Mouse (Mus musculus): ENCODE measurements around the gene Cacna1i. TPM values are rescaled to one million over a fixed set of nuclear protein-coding genes. Genes with fewer than 3 reads are reported as not detected.

The Cacna1i gene
- polyA plus RNA-seq, 1 experiment, result 0.30 TPM

DNA sequence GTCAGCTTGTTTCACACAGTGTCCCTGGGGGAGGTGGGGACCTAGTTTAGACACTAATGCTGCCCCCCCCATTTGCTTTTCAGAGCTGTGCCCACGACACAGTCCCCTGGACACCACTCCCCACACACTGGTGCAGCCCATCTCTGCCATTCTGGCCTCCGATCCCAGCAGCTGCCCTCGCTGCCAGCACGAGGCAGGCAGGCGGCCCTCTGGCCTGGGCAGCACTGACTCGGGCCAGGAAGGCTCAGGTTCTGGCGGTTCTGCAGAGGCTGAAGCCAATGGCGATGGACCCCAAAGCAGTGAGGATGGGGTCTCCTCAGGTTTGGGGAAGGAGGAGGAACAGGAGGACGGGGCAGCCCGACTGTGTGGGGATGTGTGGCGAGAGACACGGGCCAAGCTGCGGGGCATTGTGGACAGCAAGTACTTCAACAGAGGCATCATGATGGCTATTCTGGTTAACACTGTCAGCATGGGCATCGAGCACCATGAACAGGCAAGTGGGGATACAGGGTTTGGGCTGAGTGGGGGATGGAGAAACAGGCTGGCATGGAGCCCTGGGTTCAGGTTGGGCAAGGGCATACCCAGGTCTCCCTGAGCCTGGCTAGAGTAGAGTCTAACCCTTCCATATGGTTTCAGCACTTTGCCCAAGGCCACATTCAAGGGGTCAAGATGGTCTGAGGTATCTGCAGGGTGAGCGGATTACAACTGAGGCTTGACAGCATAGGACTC is 74.9 kb downstream of the Cacna1i start:
- WGBS, result 98% methylated on average over 15 of the region's 15 CpGs
- DNase-seq, result no peak
- Histone ChIP-seq H3K27me3 (ENCODE audit: control insufficient read depth, insufficient read depth, low read length) (no peaks in the 10 kb centered on the region), H3K27ac (ENCODE audit: control insufficient read depth, insufficient read depth, low read length) (no peak overlapping the region), H3K4me3 (ENCODE audit: control insufficient read depth, insufficient read depth, low read length) (no peak overlapping the region), H3K36me3 (ENCODE audit: control insufficient read depth, insufficient read depth, low read length) (no peaks in the 10 kb centered on the region), H3K4me1 (replicated peaks; ENCODE audit: control insufficient read depth, insufficient read depth, low read length) (no peaks in the 10 kb centered on the region; the same call in 1 of the 2 replicates)
- TF ChIP-seq CTCF (IDR thresholded peaks at IDR 0.05; ENCODE audit: borderline replicate concordance, control insufficient read depth, extremely low read depth, insufficient read depth, low read length, poor library complexity) (no peak), POLR2A (IDR thresholded peaks at IDR 0.05; ENCODE audit: control insufficient read depth, extremely low read depth, insufficient read depth, low read length, poor library complexity) (no peak)

- Histone ChIP-seq H3K27me3 (ENCODE audit: control insufficient read depth, insufficient read depth, low read length) (no peaks in the 10 kb centered on the region), H3K4me3 (ENCODE audit: control insufficient read depth, insufficient read depth, low read length) (no peak overlapping the region), H3K4me1 (replicated peaks; ENCODE audit: control insufficient read depth, insufficient read depth, low read length) (no peaks in the 10 kb centered on the region; the same call in 1 of the 2 replicates), H3K36me3 (ENCODE audit: control insufficient read depth, insufficient read depth, low read length) (no peaks in the 10 kb centered on the region), H3K27ac (ENCODE audit: control insufficient read depth, insufficient read depth, low read length) (no peak overlapping the region)
- DNase-seq, result no peak
- 91% methylated on average over 8 of the region's 8 CpGs for WGBS
- TF ChIP-seq CTCF (IDR thresholded peaks at IDR 0.05; ENCODE audit: borderline replicate concordance, control insufficient read depth, extremely low read depth, insufficient read depth, low read length, poor library complexity), result no peak
- TF ChIP-seq POLR2A (IDR thresholded peaks at IDR 0.05; ENCODE audit: control insufficient read depth, extremely low read depth, insufficient read depth, low read length, poor library complexity), result no peak
These were observed 75.6 kb downstream of the Cacna1i start for GRCm38 (mm10) chr15:80362509-80363172.

DNA sequence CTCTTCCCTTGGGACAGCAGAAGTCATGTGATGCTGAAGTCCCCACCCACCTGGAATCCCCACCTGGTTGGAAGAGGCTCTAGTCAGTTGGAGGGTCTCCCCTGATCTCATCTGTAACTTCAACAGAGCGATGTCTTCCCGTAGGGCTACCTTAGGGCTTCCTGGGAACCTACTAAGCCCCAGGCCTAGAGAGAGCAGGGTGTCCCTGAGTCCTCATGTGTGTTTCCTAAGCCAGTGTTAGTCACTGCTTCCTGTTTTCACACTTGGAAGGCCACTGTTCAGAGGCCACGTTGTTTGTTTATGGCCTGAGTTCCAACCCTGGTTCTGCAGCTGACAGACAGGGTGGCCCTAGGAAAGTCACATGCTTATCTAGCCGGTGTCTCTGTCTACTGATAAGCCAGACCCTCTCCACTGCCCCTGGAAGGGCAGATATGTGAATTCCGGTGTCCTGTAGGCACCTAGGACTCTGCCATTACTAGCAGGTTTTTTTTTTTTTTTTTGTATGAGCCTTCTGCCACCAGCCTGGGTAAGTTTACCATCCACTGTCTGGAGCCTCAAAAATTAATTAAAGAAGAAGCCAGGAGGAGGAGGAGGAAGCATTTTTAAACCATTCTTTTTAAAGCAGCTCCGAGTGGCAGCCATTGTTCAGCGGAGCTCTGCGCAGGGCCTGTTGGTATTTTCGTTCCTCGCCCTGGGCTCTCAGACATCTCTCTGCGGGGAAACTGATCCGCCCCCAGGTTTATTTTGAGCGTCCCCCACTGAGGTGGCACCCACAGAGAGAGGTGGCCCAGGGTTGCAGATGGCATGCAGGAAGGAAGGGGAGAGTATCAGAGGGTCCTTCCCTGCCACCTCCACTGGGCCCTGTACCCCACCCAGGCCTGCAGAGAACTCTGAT is 77.0 kb downstream of the Cacna1i start:
- Histone ChIP-seq H3K36me3 (ENCODE audit: control insufficient read depth, insufficient read depth, low read length) (no peaks in the 10 kb centered on the region), H3K27ac (ENCODE audit: control insufficient read depth, insufficient read depth, low read length) (no peak overlapping the region), H3K4me1 (replicated peaks; ENCODE audit: control insufficient read depth, insufficient read depth, low read length) (no peaks in the 10 kb centered on the region; the same call in 1 of the 2 replicates), H3K27me3 (ENCODE audit: control insufficient read depth, insufficient read depth, low read length) (no peaks in the 10 kb centered on the region), H3K4me3 (ENCODE audit: control insufficient read depth, insufficient read depth, low read length) (no peak overlapping the region)
- no peak for DNase-seq
- TF ChIP-seq CTCF (IDR thresholded peaks at IDR 0.05; ENCODE audit: borderline replicate concordance, control insufficient read depth, extremely low read depth, insufficient read depth, low read length, poor library complexity), result no peak
- no peak for TF ChIP-seq POLR2A (IDR thresholded peaks at IDR 0.05; ENCODE audit: control insufficient read depth, extremely low read depth, insufficient read depth, low read length, poor library complexity)
- WGBS, result 77% methylated on average over 13 of the region's 13 CpGs

- 66% methylated on average over 16 of the region's 16 CpGs for WGBS
- Histone ChIP-seq H3K36me3 (ENCODE audit: control insufficient read depth, insufficient read depth, low read length) (no peaks in the 10 kb centered on the region), H3K27me3 (ENCODE audit: control insufficient read depth, insufficient read depth, low read length) (no peaks in the 10 kb centered on the region), H3K4me1 (replicated peaks; ENCODE audit: control insufficient read depth, insufficient read depth, low read length) (no peaks in the 10 kb centered on the region; the same call in 1 of the 2 replicates), H3K27ac (ENCODE audit: control insufficient read depth, insufficient read depth, low read length) (no peak overlapping the region), H3K4me3 (ENCODE audit: control insufficient read depth, insufficient read depth, low read length) (no peak overlapping the region)
- DNase-seq, result no peak
- no peak for TF ChIP-seq POLR2A (IDR thresholded peaks at IDR 0.05; ENCODE audit: control insufficient read depth, extremely low read depth, insufficient read depth, low read length, poor library complexity)
These were observed 79.9 kb downstream of the Cacna1i start for GRCm38 (mm10) chr15:80366899-80367298.

DNA sequence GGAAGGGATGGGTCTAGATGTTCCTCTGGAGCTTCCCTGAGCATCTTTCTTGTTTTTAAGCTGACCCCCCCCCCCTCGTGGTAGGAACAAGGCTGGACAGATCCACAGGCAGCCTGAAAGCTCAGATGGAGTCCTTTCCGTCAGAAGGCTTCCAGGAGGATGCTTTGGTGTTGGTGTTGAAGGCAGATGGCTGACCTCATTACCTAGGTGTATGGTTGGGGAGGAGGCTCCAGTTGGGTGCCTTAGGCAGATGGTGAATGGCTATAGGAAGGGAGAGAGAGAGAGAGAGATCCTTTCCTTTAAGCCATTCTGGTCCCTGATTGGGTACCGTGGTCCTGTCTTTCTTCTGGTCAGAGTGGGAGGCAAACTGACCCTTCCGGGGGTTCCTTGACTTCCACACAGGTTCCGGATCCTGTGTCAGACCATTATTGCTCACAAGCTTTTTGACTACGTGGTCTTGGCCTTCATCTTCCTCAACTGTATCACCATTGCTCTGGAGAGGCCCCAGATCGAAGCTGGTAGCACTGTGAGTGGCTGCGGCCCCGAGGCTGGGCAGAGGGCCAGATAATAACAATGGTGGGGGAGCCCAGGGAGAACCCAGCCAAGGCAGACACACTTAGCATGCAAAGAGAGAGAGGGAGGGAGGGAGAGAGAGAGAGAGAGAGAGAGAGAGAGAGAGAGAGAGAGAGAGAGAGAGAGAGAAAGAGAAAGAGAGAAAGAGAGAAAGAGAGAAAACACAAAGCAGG is 86.4 kb downstream of the Cacna1i start:
- H3K4me3 ChIP-seq (ENCODE audit: control insufficient read depth, insufficient read depth, low read length), result no peak overlapping the region
- H3K27me3 ChIP-seq (ENCODE audit: control insufficient read depth, insufficient read depth, low read length), result no peaks in the 10 kb centered on the region
- H3K4me1 ChIP-seq (replicated peaks; ENCODE audit: control insufficient read depth, insufficient read depth, low read length), result no peaks in the 10 kb centered on the region
- TF ChIP-seq CTCF (IDR thresholded peaks at IDR 0.05; ENCODE audit: borderline replicate concordance, control insufficient read depth, extremely low read depth, insufficient read depth, low read length, poor library complexity), result no peak
- no peak for TF ChIP-seq POLR2A (IDR thresholded peaks at IDR 0.05; ENCODE audit: control insufficient read depth, extremely low read depth, insufficient read depth, low read length, poor library complexity)
- 69% methylated on average over 9 of the region's 9 CpGs for WGBS
- H3K36me3 ChIP-seq (ENCODE audit: control insufficient read depth, insufficient read depth, low read length), result no peaks in the 10 kb centered on the region
- no peak overlapping the region for H3K27ac ChIP-seq (ENCODE audit: control insufficient read depth, insufficient read depth, low read length)
- DNase-seq, result no peak

- H3K27me3 ChIP-seq (ENCODE audit: control insufficient read depth, insufficient read depth, low read length), result no peaks in the 10 kb centered on the region
- no peaks in the 10 kb centered on the region for H3K4me1 ChIP-seq (replicated peaks; ENCODE audit: control insufficient read depth, insufficient read depth, low read length)
- DNase-seq, result no peak
- TF ChIP-seq POLR2A (IDR thresholded peaks at IDR 0.05; ENCODE audit: control insufficient read depth, extremely low read depth, insufficient read depth, low read length, poor library complexity), result no peak
- TF ChIP-seq CTCF (IDR thresholded peaks at IDR 0.05; ENCODE audit: borderline replicate concordance, control insufficient read depth, extremely low read depth, insufficient read depth, low read length, poor library complexity), result no peak
- H3K4me3 ChIP-seq (ENCODE audit: control insufficient read depth, insufficient read depth, low read length), result no peak overlapping the region
- H3K27ac ChIP-seq (ENCODE audit: control insufficient read depth, insufficient read depth, low read length), result no peak overlapping the region
- 79% methylated on average over 5 of the region's 5 CpGs for WGBS
- H3K36me3 ChIP-seq (ENCODE audit: control insufficient read depth, insufficient read depth, low read length), result no peaks in the 10 kb centered on the region
These were observed 87.8 kb downstream of the Cacna1i start for GRCm38 (mm10) chr15:80374854-80375253.
